Mouse (Mus musculus): Measurements from ENCODE around the gene Cela3a. TPM values are rescaled to one million over a fixed set of nuclear protein-coding genes. Genes with fewer than 3 reads are reported as not detected.
"Not testable (repeated sequence)": the region's sequence is repeated elsewhere in the genome, so short reads cannot be mapped to it uniquely, and the experiment has no call there.

The Cela3a gene
- polyA plus RNA-seq, 1 experiment from 2014 or later, result not detected

GRCm38 (mm10) chr4:137448641-137449040 is 39.0 kb upstream of the Cela3a start:
- no peak overlapping the region for H3K27ac ChIP-seq
- no peak for DNase-seq (ENCODE audit: low spot score)
- H3K9me3 ChIP-seq (ENCODE audit: control insufficient read depth, low read length), result no peaks in the 10 kb centered on the region
- 53% methylated on average over 2 of the region's 2 CpGs for WGBS
- H3K27me3 ChIP-seq (ENCODE audit: control insufficient read depth, insufficient read depth, low read length), result no peaks in the 10 kb centered on the region
- no peak overlapping the region for H3K4me2 ChIP-seq (replicated peaks)
- H3K9ac ChIP-seq, result no peak overlapping the region
- H3K4me1 ChIP-seq (replicated peaks; ENCODE audit: control insufficient read depth, insufficient read depth, low read length), result peaks cover 8% of the 10 kb centered on the region; the same call in 1 of the 2 replicates
- no peak for ATAC-seq (ENCODE audit: low FRiP score)
- no peak overlapping the region for H3K4me3 ChIP-seq (replicated peaks; ENCODE audit: low read length)
- no peaks in the 10 kb centered on the region for H3K36me3 ChIP-seq (replicated peaks; ENCODE audit: control insufficient read depth, insufficient read depth)

- no peaks in the 10 kb centered on the region for H3K36me3 ChIP-seq (replicated peaks; ENCODE audit: control insufficient read depth, insufficient read depth)
- no peak overlapping the region for H3K27ac ChIP-seq
- no peaks in the 10 kb centered on the region for H3K9me3 ChIP-seq (ENCODE audit: control insufficient read depth, low read length)
- 34% methylated on average over 6 of the region's 6 CpGs for WGBS
- H3K4me2 ChIP-seq (replicated peaks), result no peak overlapping the region
- ATAC-seq (ENCODE audit: low FRiP score) (no peak), DNase-seq (ENCODE audit: low spot score) (no peak)
- peaks cover 8% of the 10 kb centered on the region; the same call in 1 of the 2 replicates for H3K4me1 ChIP-seq (replicated peaks; ENCODE audit: control insufficient read depth, insufficient read depth, low read length)
- H3K4me3 ChIP-seq (replicated peaks; ENCODE audit: low read length), result no peak overlapping the region
- no peak overlapping the region for H3K9ac ChIP-seq
- no peaks in the 10 kb centered on the region for H3K27me3 ChIP-seq (ENCODE audit: control insufficient read depth, insufficient read depth, low read length)
Measured at GRCm38 (mm10) chr4:137448197-137448596, 38.6 kb upstream of the Cela3a start.

- Histone ChIP-seq H3K4me3 (replicated peaks; ENCODE audit: low read length) (no peak overlapping the region), H3K36me3 (replicated peaks; ENCODE audit: control insufficient read depth, insufficient read depth) (no peaks in the 10 kb centered on the region), H3K27ac (no peak overlapping the region), H3K27me3 (ENCODE audit: control insufficient read depth, insufficient read depth, low read length) (no peaks in the 10 kb centered on the region), H3K9me3 (ENCODE audit: control insufficient read depth, low read length) (no peaks in the 10 kb centered on the region), H3K4me1 (replicated peaks; ENCODE audit: control insufficient read depth, insufficient read depth, low read length) (peaks cover 8% of the 10 kb centered on the region; the same call in 1 of the 2 replicates), H3K9ac (no peak overlapping the region), H3K4me2 (replicated peaks) (no peak overlapping the region)
- ATAC-seq (ENCODE audit: low FRiP score), result no peak
- DNase-seq (ENCODE audit: low spot score), result no peak
- WGBS, result 71% methylated on average over 7 of the region's 7 CpGs
Measured at GRCm38 (mm10) chr4:137447363-137448196, 38.0 kb upstream of the Cela3a start.

DNA sequence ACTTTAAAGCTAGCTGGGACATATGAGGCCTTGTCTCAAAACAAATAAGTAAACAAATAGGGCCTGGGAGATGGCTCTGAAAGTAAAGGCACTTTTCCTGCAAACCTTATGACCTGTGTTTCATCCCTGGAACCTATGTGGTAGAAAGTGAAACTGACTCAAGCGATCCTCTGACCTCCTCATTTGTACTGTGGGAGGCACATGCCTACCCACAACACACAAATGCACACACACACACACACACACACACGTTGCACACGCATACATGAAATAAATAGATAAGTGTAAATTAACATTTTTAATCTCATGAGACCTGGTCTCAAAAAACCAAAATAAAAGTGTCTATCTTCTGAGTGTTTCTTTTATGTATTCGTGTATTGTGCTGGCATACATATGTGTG is 36.3 kb upstream of the Cela3a start:
- Histone ChIP-seq H3K4me1 (replicated peaks; ENCODE audit: control insufficient read depth, insufficient read depth, low read length) (peaks cover 8% of the 10 kb centered on the region; the same call in 1 of the 2 replicates), H3K9me3 (ENCODE audit: control insufficient read depth, low read length) (no peaks in the 10 kb centered on the region), H3K36me3 (replicated peaks; ENCODE audit: control insufficient read depth, insufficient read depth) (no peaks in the 10 kb centered on the region), H3K4me2 (replicated peaks) (no peak overlapping the region), H3K4me3 (replicated peaks; ENCODE audit: low read length) (no peak overlapping the region), H3K9ac (no peak overlapping the region), H3K27ac (no peak overlapping the region), H3K27me3 (ENCODE audit: control insufficient read depth, insufficient read depth, low read length) (no peaks in the 10 kb centered on the region)
- WGBS, result 95% methylated on average over 4 of the region's 4 CpGs
- DNase-seq (ENCODE audit: low spot score), result no peak
- no peak for ATAC-seq (ENCODE audit: low FRiP score)

DNA sequence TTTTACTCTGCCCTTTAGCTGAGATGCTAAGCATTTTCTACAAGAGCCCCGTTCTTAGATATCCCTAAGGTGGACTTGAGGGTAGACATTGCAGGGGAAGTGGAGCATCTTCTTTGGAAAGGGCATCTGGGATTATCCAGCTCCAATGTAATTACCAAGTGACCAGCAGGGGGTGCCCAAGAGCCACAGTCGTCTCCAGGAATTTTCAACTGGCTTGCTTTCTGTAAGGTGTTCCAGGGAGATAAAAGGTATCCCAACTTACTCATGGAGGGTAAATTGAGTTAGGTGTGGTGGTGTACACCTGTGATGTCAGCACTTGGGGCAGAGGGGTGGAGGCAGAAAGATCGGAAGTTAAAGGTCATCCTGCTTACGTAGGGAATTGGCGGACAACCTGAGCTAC is 34.0 kb upstream of the Cela3a start:
- WGBS, result 33% methylated on average over 5 of the region's 5 CpGs

DNA sequence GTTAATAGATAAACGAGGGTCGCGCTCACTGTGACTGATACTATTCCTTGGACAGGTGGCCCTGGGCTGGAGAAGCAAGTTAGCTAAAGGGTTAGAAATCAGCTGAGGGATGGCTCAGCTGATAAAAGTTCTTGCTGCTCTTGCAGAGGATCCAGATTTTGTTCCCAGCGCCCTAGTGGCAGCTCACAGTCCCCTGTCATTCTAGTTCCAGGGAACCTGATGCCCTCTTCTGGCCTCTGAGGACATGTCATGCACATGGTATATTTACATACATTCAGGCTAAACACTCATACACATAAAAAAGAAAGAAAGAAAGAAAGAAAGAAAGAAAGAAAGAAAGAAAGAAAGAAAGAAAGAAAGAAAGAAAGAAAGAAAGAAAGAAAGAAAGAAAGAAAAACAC is 31.7 kb upstream of the Cela3a start:
- DNase-seq (ENCODE audit: low spot score) (no peak), ATAC-seq (ENCODE audit: low FRiP score) (no peak)
- H3K4me3 ChIP-seq (replicated peaks; ENCODE audit: low read length), result no peak overlapping the region
- no peaks in the 10 kb centered on the region for H3K27me3 ChIP-seq (ENCODE audit: control insufficient read depth, insufficient read depth, low read length)
- 86% methylated on average over 4 of the region's 4 CpGs for WGBS
- H3K4me2 ChIP-seq (replicated peaks), result no peak overlapping the region
- H3K27ac ChIP-seq, result no peak overlapping the region
- no peaks in the 10 kb centered on the region for H3K4me1 ChIP-seq (replicated peaks; ENCODE audit: control insufficient read depth, insufficient read depth, low read length)
- no peak overlapping the region for H3K9ac ChIP-seq
- no peaks in the 10 kb centered on the region for H3K36me3 ChIP-seq (replicated peaks; ENCODE audit: control insufficient read depth, insufficient read depth)
- no peaks in the 10 kb centered on the region for H3K9me3 ChIP-seq (ENCODE audit: control insufficient read depth, low read length)

More for the DNA sequence above, 34.0 kb upstream of the Cela3a start:
- no peaks in the 10 kb centered on the region for H3K27me3 ChIP-seq (ENCODE audit: control insufficient read depth, insufficient read depth, low read length)
- 0 out of 2 replicates have a peak overlapping the region, but pooled peaks have one; percentile 6 for H3K4me2 ChIP-seq (replicated peaks)
- H3K27ac ChIP-seq, result no peak overlapping the region
- peak; percentile 89 for DNase-seq (ENCODE audit: low spot score)
- ATAC-seq (ENCODE audit: low FRiP score), result no peak
- no peaks in the 10 kb centered on the region for H3K36me3 ChIP-seq (replicated peaks; ENCODE audit: control insufficient read depth, insufficient read depth)
- H3K9ac ChIP-seq, result no peak overlapping the region
- no peak overlapping the region for H3K4me3 ChIP-seq (replicated peaks; ENCODE audit: low read length)
- H3K4me1 ChIP-seq (replicated peaks; ENCODE audit: control insufficient read depth, insufficient read depth, low read length), result peaks cover 5% of the 10 kb centered on the region; the same call in 1 of the 2 replicates
- no peaks in the 10 kb centered on the region for H3K9me3 ChIP-seq (ENCODE audit: control insufficient read depth, low read length)

- no peaks in the 10 kb centered on the region for H3K27me3 ChIP-seq (ENCODE audit: control insufficient read depth, insufficient read depth, low read length)
- WGBS, result 90% methylated on average over 8 of the region's 8 CpGs
- no peaks in the 10 kb centered on the region for H3K9me3 ChIP-seq (ENCODE audit: control insufficient read depth, low read length)
- H3K36me3 ChIP-seq (replicated peaks; ENCODE audit: control insufficient read depth, insufficient read depth), result no peaks in the 10 kb centered on the region
- no peak overlapping the region for H3K4me3 ChIP-seq (replicated peaks; ENCODE audit: low read length)
- DNase-seq (ENCODE audit: low spot score), result no peak
- H3K27ac ChIP-seq, result no peak overlapping the region
- H3K9ac ChIP-seq, result no peak overlapping the region
- ATAC-seq (ENCODE audit: low FRiP score), result no peak
- H3K4me1 ChIP-seq (replicated peaks; ENCODE audit: control insufficient read depth, insufficient read depth, low read length), result no peaks in the 10 kb centered on the region
- H3K4me2 ChIP-seq (replicated peaks), result no peak overlapping the region
Measured at GRCm38 (mm10) chr4:137438842-137439241, 29.3 kb upstream of the Cela3a start.

- H3K36me3 ChIP-seq (replicated peaks; ENCODE audit: control insufficient read depth, insufficient read depth), result no peaks in the 10 kb centered on the region
- DNase-seq (ENCODE audit: low spot score) (no peak), ATAC-seq (ENCODE audit: low FRiP score) (no peak)
- no peak overlapping the region for H3K9ac ChIP-seq
- no peaks in the 10 kb centered on the region for H3K9me3 ChIP-seq (ENCODE audit: control insufficient read depth, low read length)
- H3K27me3 ChIP-seq (ENCODE audit: control insufficient read depth, insufficient read depth, low read length), result no peaks in the 10 kb centered on the region
- no peaks in the 10 kb centered on the region for H3K4me1 ChIP-seq (replicated peaks; ENCODE audit: control insufficient read depth, insufficient read depth, low read length)
- H3K27ac ChIP-seq, result no peak overlapping the region
- H3K4me2 ChIP-seq (replicated peaks), result no peak overlapping the region
- no peak overlapping the region for H3K4me3 ChIP-seq (replicated peaks; ENCODE audit: low read length)
- WGBS, result 88% methylated on average over 8 of the region's 8 CpGs
Measured at GRCm38 (mm10) chr4:137436979-137437669, 27.5 kb upstream of the Cela3a start.

- not testable (repeated sequence) for H3K27me3 ChIP-seq (ENCODE audit: control insufficient read depth, insufficient read depth, low read length); H3K4me2 ChIP-seq (replicated peaks); ATAC-seq (ENCODE audit: low FRiP score); H3K4me1 ChIP-seq (replicated peaks; ENCODE audit: control insufficient read depth, insufficient read depth, low read length); H3K9me3 ChIP-seq (ENCODE audit: control insufficient read depth, low read length); DNase-seq (ENCODE audit: low spot score); H3K4me3 ChIP-seq (replicated peaks; ENCODE audit: low read length); H3K9ac ChIP-seq; H3K36me3 ChIP-seq (replicated peaks; ENCODE audit: control insufficient read depth, insufficient read depth); H3K27ac ChIP-seq
- WGBS, result 85% methylated on average over 10 of the region's 10 CpGs
Measured at GRCm38 (mm10) chr4:137432700-137433550, 23.3 kb upstream of the Cela3a start.
